Mouse (Mus musculus): ENCODE results near the gene Fhdc1.

The Fhdc1 gene

GRCm38 (mm10) chr3:84472955-84473354, 7.3 kb downstream of the Fhdc1 start:
- no peak for DNase-seq

- DNase-seq: no peak
Observed at GRCm38 (mm10) chr3:84472527-84472926, 7.7 kb downstream of the Fhdc1 start.

- peak; percentile 82 for DNase-seq
Observed at GRCm38 (mm10) chr3:84471146-84471545, 9.1 kb downstream of the Fhdc1 start.

- DNase-seq: peak; percentile 60
Observed at GRCm38 (mm10) chr3:84468111-84468453, 12.1 kb downstream of the Fhdc1 start.

GRCm38 (mm10) chr3:84467419-84468110, 12.7 kb downstream of the Fhdc1 start:
- no peak for DNase-seq

GRCm38 (mm10) chr3:84465822-84466500, 14.3 kb downstream of the Fhdc1 start:
- DNase-seq: peak; percentile 50

- peak; percentile 68 for DNase-seq
Observed at GRCm38 (mm10) chr3:84461687-84462086, 18.5 kb downstream of the Fhdc1 start.

GRCm38 (mm10) chr3:84460952-84461351, 19.3 kb downstream of the Fhdc1 start:
- DNase-seq: peak; percentile 87

GRCm38 (mm10) chr3:84460499-84460898, 19.7 kb downstream of the Fhdc1 start:
- DNase-seq: no peak

GRCm38 (mm10) chr3:84455733-84456417, 24.4 kb downstream of the Fhdc1 start:
- peak; percentile 71 for DNase-seq

- no peak for DNase-seq
Observed at GRCm38 (mm10) chr3:84450651-84451050, 29.6 kb downstream of the Fhdc1 start.

GRCm38 (mm10) chr3:84449015-84449414, 31.2 kb downstream of the Fhdc1 start:
- no peak for DNase-seq

GRCm38 (mm10) chr3:84447803-84448202, 32.4 kb downstream of the Fhdc1 start:
- DNase-seq: no peak

- DNase-seq: peak; percentile 42
Observed at GRCm38 (mm10) chr3:84445838-84446237, 34.4 kb downstream of the Fhdc1 start.

GRCm38 (mm10) chr3:84442890-84443289, 37.3 kb downstream of the Fhdc1 start:
- DNase-seq: no peak

- no peak for DNase-seq
Observed at GRCm38 (mm10) chr3:84439431-84440210, 40.6 kb downstream of the Fhdc1 start.

GRCm38 (mm10) chr3:84438840-84439239, 41.4 kb downstream of the Fhdc1 start:
- DNase-seq: no peak

GRCm38 (mm10) chr3:84438118-84438517, 42.1 kb downstream of the Fhdc1 start:
- no peak for DNase-seq

GRCm38 (mm10) chr3:84436947-84437346, 43.3 kb downstream of the Fhdc1 start:
- DNase-seq: no peak

GRCm38 (mm10) chr3:84435288-84436043, 44.8 kb downstream of the Fhdc1 start:
- DNase-seq: peak; percentile 48

GRCm38 (mm10) chr3:84432797-84433445, 47.3 kb downstream of the Fhdc1 start:
- no peak for DNase-seq

- no peak for DNase-seq
Observed at GRCm38 (mm10) chr3:84431257-84431656, 49.0 kb downstream of the Fhdc1 start.

All from liver (tissue).